Mouse (Mus musculus) E14TG2a.4 (cell line): Measurements from ENCODE around the gene Duox1.
"Not testable (repeated sequence)": the region's sequence is repeated elsewhere in the genome, so short reads cannot be mapped to it uniquely, and the experiment has no call there.

Source experiments
- H3K27me3 ChIP-seq: 2 replicates; pipeline ENCODE4 v1.6.1; 2014; ENCODE audit warnings: low read length, control low read depth; ENCODE audit not compliant: insufficient read depth
- H3K36me3 ChIP-seq: 2 replicates; pipeline ENCODE4 v1.6.1; 2014; ENCODE audit warnings: low read length, control low read depth; ENCODE audit not compliant: insufficient read depth
- H3K4me1 ChIP-seq: replicated peaks from 2 replicates; pipeline ENCODE4 v1.6.1; 2014; ENCODE audit warnings: low read depth, low read length, control low read depth
- H3K4me3 ChIP-seq: replicated peaks from 2 replicates; pipeline ENCODE4 v1.5.1; 2014; ENCODE audit warnings: mild to moderate bottlenecking, low read length
- H3K9me3 ChIP-seq: 2 replicates; pipeline ENCODE4 v1.6.1; 2014; ENCODE audit warnings: low read length, control low read depth
- CTCF ChIP-seq: conservative IDR thresholded peaks from 2 replicates; pipeline ENCODE4 v1.5.1; 2014; ENCODE audit warnings: low read length
- NANOG ChIP-seq: IDR thresholded peaks from 2 replicates; pipeline ENCODE4 v1.6.1; 2014; ENCODE audit warnings: borderline replicate concordance, low read length, mixed read lengths
- POU5F1 ChIP-seq: IDR thresholded peaks from 2 replicates; pipeline ENCODE4 v1.6.1; 2014; ENCODE audit warnings: low read length, borderline replicate concordance

Duox1 gene

DNA sequence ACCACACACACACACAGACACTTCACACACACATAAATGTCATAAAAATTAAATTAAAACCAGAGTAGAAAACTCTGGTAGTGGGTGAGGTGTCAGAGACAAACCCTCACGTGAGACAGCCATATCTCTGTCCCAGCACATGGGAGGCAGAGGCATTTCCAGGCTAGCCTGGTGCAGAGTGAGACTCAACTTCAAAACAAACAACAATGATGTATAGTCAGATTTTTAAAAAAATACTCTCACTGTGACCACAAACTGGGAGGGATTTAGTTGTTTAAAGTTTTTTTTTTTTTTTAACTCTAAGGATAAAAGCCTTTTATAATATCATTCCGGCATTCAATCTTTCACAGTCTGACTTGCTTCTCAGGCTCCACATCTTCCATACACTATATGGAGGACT is 9.9 kb downstream of the Duox1 start:
- no peak overlapping the region for H3K4me3 ChIP-seq
- H3K27me3 ChIP-seq = peaks cover 35% of the 10 kb centered on the region
- H3K9me3 ChIP-seq = no peaks in the 10 kb centered on the region
- 0 out of 2 replicates have a peak, but pooled peaks cover 3% of the 10 kb centered on the region for H3K4me1 ChIP-seq
- H3K36me3 ChIP-seq = no peaks in the 10 kb centered on the region
- TF ChIP-seq POU5F1 (no peak), CTCF (no peak), NANOG (no peak)

GRCm38 (mm10) chr2:122327986-122328385 is 12.5 kb downstream of the Duox1 start:
- no peaks in the 10 kb centered on the region for H3K36me3 ChIP-seq
- no peak overlapping the region for H3K4me3 ChIP-seq
- peaks cover 9% of the 10 kb centered on the region; the same call in 1 of the 2 replicates for H3K4me1 ChIP-seq
- H3K27me3 ChIP-seq = peaks cover 29% of the 10 kb centered on the region
- H3K9me3 ChIP-seq = no peaks in the 10 kb centered on the region
- no peak for TF ChIP-seq POU5F1
- TF ChIP-seq NANOG = no peak
- TF ChIP-seq CTCF = no peak

DNA sequence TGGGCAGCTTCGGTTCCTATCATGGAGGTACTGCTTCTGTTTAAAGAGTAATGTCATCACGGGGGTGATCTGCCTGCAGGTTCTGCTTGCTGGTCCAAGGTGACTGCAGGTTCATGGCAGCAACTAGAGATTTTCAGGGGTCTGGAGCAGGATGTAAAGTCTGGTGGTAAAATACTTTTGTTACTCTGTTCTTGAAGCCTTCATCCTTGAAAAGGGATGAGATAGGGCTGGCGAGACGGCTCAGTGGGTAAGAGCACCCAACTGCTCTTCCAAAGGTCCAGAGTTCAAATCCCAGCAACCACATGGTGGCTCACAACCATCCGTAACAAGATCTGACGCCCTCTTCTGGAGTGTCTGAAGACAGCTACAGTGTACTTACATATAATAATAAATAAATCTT is 14.8 kb downstream of the Duox1 start:
- H3K36me3 ChIP-seq, H3K9me3 ChIP-seq, H3K4me3 ChIP-seq: not testable (repeated sequence)
- peaks cover 33% of the 10 kb centered on the region for H3K4me1 ChIP-seq
- H3K27me3 ChIP-seq = peaks cover 24% of the 10 kb centered on the region

DNA sequence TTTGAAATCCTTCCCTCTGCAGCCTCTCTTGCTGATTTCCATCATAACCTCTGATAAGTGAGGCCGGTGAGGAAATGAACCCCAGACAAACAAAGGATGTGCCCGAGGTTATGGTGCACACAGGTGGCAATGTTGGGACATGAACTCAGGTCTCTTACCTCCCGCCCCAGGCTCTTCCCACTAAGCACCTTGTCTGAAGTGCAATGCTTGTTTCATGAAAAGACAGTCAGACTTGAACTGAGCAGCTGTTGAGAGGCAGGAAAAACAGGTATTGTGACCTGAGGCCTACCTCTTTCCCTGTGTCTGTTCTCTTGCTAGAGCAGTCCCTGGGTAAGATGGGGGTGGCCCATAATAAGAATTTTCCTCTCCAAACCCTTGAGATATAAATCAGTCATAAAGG is 16.8 kb downstream of the Duox1 start:
- TF ChIP-seq CTCF = no peak
- no peak for TF ChIP-seq POU5F1
- TF ChIP-seq NANOG = no peak
- H3K9me3 ChIP-seq = no peaks in the 10 kb centered on the region
- H3K4me1 ChIP-seq = peaks cover 49% of the 10 kb centered on the region
- no peak overlapping the region for H3K4me3 ChIP-seq
- no peaks in the 10 kb centered on the region for H3K36me3 ChIP-seq
- peaks cover 38% of the 10 kb centered on the region for H3K27me3 ChIP-seq

- Histone ChIP-seq H3K36me3 (no peaks in the 10 kb centered on the region), H3K9me3 (no peaks in the 10 kb centered on the region), H3K4me3 (no peak overlapping the region), H3K27me3 (peaks cover 40% of the 10 kb centered on the region), H3K4me1 (peaks cover 58% of the 10 kb centered on the region)
- no peak for TF ChIP-seq POU5F1
- TF ChIP-seq NANOG = no peak
- no peak for TF ChIP-seq CTCF
Observed at GRCm38 (mm10) chr2:122334170-122334569, 18.7 kb downstream of the Duox1 start.

GRCm38 (mm10) chr2:122337291-122337690 is 21.8 kb downstream of the Duox1 start:
- H3K27me3 ChIP-seq = peaks cover 44% of the 10 kb centered on the region
- no peak for TF ChIP-seq NANOG
- no peak for TF ChIP-seq POU5F1
- TF ChIP-seq CTCF = no peak
- peak overlapping the region; percentile 32 for H3K4me3 ChIP-seq
- peaks cover 72% of the 10 kb centered on the region for H3K4me1 ChIP-seq
- no peaks in the 10 kb centered on the region for H3K36me3 ChIP-seq
- no peaks in the 10 kb centered on the region for H3K9me3 ChIP-seq

DNA sequence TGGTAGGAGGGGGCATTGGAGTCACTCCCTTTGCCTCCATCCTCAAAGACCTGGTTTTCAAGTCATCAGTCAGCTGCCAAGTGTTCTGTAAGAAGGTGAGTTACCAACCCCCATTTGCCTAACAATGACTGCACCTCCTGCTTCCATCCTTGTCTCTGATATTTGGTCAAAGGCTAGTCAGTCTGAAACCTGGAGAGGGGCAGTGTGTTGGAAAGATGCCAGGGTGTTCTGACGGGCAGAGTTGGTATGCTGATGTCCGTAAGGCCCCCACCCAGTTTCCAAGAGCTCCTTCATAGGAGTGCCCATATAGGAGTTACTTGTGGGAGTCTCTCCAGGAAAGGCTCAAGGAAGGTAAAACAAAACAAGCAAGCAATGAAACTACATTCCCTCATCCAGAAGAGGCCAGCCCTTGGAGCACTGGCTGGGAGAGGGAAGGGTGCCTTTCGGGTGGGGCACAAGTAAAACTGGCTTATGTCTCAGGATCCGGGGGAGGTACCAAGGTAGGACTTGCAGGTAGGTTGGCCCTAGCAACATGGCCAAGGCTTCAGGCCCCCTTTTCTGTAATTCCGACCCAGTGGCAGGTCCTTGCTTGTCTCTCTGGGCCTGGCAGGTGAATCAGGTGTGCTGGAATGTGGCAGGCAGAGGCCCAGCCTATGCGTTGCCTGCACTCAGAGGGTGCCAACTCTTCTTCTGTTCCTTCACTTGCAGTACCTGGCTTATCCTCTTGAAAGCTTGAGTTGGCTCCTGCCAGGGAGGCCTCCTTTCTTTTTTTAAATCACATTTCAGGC is 29.8 kb downstream of the Duox1 start:
- Histone ChIP-seq H3K27me3 (peaks cover 17% of the 10 kb centered on the region), H3K4me1 (peaks cover 76% of the 10 kb centered on the region), H3K36me3 (peaks cover 8% of the 10 kb centered on the region; the same call in 1 of the 2 replicates), H3K9me3 (no peaks in the 10 kb centered on the region), H3K4me3 (no peak overlapping the region)
- TF ChIP-seq NANOG = no peak
- no peak for TF ChIP-seq CTCF

DNA sequence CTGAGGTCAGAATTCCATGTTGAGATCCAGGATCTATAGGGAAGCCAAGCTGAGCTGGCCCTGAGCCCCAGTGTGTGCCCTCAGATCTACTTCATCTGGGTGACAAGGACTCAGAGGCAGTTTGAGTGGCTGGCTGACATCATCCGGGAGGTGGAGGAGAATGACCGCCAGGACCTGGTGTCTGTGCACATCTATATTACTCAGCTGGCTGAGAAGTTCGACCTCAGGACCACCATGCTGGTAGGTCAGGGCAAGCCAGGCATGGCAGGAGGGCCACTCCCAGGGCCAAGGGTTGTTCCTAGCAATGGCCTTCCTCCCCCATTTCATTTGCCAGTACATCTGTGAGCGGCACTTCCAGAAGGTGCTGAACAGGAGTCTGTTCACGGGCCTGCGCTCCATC is 30.7 kb downstream of the Duox1 start:
- H3K9me3 ChIP-seq, H3K4me3 ChIP-seq: not testable (repeated sequence)
- Histone ChIP-seq H3K4me1 (peaks cover 77% of the 10 kb centered on the region), H3K27me3 (peaks cover 17% of the 10 kb centered on the region), H3K36me3 (peaks cover 11% of the 10 kb centered on the region)

GRCm38 (mm10) chr2:122347257-122347656 is 31.8 kb downstream of the Duox1 start:
- no peak for TF ChIP-seq NANOG
- H3K9me3 ChIP-seq = no peaks in the 10 kb centered on the region
- peaks cover 77% of the 10 kb centered on the region for H3K4me1 ChIP-seq
- H3K4me3 ChIP-seq = no peak overlapping the region
- peaks cover 17% of the 10 kb centered on the region for H3K27me3 ChIP-seq
- H3K36me3 ChIP-seq = peaks cover 18% of the 10 kb centered on the region
